Mouse (Mus musculus): ENCODE results near the gene St8sia1.

The St8sia1 gene

DNA sequence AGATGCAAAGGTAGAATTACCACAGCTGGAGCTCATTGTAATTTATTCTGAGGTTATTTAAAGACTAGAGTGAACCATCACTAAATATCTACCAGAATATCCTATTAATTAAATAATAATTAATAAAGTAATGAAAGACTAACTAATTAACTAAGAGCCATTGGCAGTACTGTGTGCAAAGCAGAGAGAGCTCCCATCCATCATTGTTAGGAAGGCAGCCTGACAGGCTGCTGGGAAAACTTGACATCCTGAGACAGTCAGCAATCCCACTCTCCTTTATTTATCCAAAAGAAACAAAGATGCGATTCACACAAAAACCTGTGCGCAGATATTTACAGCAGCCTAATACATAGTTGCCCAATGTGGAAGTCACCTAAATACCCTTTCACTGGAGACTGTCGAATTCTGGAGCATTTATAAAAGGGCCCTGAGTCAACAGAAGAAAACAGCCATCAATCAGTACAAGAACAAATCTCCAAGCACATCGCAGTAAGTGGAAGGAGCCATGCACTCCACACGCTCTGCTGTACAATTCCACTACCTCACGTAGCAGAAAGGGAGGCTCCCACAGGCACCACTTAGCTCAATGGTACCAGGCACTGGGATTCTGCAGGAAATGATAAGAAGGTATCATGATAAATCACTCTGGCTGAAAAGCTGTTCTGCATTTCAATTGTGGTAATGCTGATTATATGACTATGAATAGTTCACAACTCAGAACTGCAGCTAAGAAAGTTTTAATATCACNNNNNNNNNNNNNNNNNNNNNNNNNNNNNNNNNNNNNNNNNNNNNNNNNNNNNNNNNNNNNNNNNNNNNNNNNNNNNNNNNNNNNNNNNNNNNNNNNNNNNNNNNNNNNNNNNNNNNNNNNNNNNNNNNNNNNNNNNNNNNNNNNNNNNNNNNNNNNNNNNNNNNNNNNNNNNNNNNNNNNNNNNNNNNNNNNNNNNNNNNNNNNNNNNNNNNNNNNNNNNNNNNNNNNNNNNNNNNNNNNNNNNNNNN, 15.7 kb upstream of the St8sia1 start:
- DNase-seq (ENCODE audit: low read depth, low spot score) = peak; percentile 68

DNA sequence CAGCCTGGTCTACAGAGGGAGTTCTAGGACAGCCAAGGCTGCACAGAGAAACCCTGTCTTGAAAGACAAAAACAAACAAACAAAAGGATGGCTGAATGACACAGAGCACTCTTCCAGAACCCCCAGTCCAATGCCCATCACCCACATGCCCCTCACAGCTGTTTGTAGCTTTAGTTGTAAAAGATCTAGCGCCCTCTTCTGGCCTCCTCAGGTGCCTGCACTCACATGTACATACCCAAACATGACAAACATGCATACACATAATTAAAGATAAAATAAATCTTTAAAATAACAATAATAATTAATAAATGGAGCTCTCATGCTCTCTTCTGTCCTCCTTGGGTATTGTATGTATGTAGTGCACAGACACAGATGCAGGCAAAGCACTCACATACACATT, 13.0 kb upstream of the St8sia1 start:
- DNase-seq (ENCODE audit: low read depth, low spot score) = no peak

DNA sequence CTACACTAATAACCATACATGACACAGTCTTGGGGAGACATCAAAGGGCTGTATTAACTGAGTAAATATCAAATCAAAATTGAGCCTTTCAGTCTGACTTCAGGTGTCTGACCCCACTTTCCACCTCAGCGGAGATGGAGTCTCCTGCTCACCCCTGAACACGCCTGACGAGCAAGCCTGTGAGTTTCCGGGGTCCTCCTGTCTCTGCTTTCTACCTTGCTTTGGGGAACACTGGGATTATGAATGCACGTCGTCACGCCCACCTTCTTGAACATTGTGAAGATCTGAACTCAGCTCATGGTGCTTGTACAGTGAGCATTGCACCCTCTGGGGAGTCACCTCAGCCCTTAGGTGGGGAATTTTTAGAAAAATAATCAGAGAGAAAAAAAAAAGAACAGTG, 9.0 kb upstream of the St8sia1 start:
- no peak for DNase-seq (ENCODE audit: low read depth, low spot score)

DNA sequence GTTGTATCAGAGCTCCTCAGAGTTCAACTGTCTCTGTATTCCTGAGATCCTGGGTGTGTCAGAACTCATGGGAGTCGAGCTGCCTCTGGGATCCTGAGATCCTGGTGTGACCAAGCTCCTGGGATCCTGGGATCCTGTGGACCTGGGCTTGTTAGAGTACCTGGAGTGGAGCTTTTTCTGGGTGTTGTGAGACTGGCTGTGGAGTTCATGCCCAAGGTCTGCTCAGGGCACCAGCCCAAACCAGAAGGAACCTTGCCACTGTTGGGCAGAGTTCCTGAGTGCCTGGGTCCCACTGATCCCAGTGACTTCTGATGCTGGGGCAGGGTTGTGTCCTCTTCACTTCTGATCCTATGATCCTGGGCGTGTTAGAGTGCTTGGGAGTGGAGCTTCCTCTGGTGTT, 8.0 kb upstream of the St8sia1 start:
- DNase-seq (ENCODE audit: low read depth, low spot score) = no peak

DNA sequence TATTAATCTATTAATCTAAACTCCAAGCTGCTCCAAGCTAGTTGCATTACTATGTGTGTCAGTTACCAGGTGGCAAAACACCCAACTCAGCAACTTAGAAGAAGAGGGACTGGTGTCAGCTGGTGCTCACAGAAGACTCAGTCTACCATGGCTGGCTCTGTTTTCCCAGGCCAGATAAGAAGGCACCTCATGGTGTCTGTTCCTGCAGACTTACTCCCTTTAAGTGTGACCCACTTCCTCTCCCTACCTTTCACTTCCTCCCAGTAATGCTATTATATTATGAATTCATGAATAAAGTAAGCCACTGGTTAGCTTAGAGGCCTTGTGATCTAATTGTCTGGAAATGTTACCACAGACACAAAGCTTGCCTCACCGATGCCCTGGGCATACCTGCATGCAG, 3.2 kb upstream of the St8sia1 start:
- DNase-seq (ENCODE audit: low read depth, low spot score) = no peak

DNA sequence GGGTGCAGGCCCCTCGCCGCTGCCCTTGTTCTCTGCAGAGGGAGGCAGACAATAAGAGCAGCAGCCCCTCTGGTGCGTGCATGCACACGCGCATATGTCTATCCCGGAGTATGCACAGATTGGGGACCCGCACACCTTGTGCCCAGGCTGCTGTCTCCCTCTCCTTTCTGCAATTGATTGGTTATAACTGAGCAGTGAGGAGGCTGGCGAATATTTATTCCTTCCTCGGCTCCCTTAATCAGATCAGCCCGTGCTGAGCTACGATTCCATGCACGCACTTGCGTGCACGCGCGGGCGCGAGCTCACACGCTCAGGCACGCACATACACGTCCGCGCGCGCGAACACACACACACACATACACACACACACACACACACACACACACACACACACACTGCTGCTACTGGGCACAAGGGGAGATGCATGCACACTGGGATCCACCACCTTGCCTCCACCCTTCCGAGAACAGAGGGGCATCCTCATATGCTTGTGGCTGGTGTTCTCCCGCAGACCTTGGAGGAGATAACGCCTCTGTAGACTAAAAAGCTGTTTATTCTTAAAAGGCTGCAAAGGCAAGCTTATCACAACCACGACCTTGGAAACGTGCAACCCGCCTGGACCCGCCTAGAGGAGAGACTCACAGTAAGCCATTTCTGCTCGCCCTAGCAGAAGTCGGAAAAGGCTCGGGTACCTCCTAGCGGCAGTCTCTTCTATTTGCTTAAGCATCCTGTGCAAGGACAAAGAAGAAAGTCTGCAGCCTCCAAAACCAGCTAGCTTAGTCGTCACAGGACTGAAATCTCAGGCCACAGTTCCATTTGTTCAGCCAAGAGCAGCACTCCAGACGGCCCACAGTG, 506 bp upstream of the St8sia1 start:
- peak; percentile 79 for DNase-seq (ENCODE audit: low read depth, low spot score)

DNA sequence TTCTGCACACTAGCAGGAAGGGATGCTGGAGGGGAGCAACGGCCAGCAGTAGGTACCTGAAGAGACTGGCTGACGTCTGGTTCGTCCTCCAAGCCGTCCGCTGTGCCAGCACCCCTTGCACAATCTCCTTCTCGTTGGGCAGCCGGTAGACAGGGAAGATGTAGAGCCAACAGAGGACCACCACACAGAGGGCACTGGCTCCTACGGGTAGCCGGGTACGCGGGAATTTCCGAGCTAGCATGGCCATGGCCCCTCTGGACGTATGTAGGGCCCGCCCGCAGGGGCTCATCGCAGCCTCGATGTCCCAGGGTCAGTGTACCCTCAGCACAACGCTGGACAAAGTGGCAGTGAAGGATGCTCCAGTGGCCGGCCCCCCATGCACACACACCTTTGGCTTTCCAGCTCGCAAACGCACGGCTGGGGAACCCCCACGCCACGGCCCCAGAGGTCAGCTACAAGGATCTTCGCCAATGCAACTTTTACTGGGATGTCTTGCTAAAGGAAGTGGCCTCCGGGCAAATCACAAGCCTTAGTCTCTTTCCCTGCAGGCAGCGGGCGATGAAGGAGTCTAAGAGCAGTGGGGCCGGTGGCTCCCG, 674 bp downstream of the St8sia1 start:
- DNase-seq (ENCODE audit: low read depth, low spot score) = no peak

DNA sequence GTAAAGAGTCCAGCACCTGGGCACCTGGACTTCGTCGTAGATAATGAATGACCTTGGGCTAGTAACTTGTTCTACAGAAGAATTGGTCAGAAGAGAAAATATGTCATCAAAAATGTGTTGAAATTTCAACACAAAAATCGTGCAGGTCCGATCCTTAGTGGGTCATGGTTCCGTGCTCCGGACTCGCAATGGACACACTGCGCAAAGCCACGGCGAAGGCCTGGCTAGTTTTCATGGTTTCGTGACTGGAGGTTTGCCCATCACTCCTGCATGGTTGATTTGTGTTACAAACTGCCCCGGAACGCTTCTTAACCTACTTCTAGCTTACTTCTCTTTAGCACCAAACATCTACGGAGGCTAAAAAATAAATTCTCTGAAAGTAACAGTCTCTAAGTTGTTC, 1.4 kb downstream of the St8sia1 start:
- no peak for DNase-seq (ENCODE audit: low read depth, low spot score)

DNA sequence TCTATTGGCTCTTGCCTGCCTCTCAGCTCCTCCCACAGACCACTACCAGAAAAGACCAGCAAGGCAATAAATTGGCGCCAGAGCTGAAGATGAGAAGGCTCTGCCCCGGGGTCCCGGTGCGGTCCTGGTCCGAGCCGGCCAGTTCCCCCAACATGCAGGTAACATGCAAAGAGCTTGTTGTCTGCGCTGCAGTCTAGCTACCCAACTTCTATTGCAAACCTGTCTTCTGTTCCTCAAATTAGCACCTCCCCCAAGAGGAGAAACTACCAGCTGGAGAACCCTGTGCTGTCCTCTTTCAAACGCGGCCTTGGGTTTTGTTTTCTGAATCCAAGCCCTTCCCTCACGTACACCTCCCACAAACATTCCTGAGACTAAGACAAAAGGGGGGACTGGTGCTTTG, 1.8 kb downstream of the St8sia1 start:
- DNase-seq (ENCODE audit: low read depth, low spot score) = no peak

DNA sequence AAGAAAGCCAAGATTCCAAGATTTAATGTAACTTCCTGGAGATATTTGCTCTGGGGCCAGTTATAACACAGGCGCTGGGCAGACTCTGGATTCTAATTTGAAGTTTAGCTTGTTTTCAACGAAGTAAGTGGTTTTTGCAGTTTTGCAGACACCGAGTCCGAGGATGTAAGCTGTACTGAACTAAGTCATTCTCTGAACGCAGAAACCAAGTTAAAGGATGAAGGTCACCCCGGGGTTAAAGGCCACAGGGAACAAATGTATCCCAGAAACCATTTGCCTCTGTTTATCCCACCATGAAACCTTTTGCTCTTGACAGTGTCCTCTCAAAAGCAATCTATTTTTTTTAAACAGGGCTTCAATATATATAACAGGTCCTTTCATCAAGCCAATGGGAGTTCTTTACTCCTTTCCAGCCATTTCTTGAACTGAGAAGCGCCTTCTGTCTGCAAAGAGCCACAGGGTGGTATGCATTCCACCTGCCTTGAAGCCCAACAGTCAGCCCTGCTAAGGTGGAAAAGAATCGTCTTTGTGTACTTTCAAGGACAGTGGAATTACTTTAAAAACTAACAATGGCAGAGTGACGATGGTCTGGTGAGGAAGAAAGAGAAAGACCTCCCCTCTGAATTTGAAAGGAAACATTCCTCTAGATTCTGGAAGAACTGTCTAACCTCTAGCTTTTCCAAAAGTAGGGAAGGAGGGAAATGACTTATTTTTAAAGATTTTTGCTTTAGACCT, 2.4 kb downstream of the St8sia1 start:
- no peak for DNase-seq (ENCODE audit: low read depth, low spot score)

DNA sequence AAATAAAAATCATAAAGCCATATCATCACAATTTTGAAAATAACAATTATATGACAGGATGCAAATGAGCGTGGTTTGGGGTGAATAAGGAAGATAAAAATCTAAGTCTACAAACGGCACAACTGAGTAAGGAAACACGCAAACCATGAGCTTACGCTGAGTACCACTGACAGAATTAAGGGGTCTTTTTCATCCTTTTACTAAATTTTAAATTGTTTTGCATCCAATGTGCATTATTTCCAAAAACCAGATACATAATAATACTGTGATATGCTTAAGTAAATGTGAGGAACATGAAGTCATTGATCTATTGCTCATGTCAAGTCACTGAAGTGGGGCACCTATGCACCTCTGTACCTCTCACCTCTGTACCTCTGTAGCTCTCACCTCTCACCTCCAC, 7.7 kb downstream of the St8sia1 start:
- no peak for DNase-seq (ENCODE audit: low read depth, low spot score)

DNA sequence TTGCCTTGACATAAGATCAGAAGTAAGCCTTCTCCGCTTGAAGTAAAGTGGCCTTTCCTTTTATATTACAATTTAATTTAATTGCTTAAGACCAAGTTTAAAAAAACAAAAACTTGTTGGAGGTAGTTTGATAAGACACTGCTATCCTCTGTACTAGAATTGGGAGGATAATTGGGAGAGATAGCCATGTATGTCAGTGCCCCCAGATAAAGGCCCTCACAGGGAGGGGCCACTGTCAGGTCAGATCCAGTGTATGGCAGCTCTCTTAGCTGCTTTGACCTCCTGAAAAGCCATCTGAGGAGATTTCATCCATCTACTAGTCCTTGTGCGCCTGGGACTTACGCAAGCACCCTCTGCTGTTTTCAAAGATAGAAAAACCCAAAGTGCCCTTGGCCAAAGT, 9.0 kb downstream of the St8sia1 start:
- no peak for DNase-seq (ENCODE audit: low read depth, low spot score)

DNA sequence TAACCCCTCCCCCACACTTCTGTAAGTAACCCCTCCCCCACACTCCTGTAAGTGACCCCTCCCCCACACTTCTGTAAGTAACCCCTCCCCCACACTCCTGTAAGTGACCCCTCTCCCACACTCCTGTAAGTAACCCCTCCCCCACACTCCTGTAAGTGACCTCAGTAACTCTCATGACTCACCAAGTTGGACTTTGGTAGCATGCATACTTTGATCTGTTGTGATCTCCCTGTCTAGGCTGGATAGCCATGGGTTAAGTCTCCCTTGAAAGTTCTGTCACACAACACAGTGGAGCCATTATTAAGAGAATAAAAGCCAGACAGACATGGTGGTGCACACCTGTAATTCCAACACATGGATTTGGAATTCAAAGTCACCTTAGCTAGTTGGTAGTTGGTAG, 11.1 kb downstream of the St8sia1 start:
- DNase-seq (ENCODE audit: low read depth, low spot score) = no peak

DNA sequence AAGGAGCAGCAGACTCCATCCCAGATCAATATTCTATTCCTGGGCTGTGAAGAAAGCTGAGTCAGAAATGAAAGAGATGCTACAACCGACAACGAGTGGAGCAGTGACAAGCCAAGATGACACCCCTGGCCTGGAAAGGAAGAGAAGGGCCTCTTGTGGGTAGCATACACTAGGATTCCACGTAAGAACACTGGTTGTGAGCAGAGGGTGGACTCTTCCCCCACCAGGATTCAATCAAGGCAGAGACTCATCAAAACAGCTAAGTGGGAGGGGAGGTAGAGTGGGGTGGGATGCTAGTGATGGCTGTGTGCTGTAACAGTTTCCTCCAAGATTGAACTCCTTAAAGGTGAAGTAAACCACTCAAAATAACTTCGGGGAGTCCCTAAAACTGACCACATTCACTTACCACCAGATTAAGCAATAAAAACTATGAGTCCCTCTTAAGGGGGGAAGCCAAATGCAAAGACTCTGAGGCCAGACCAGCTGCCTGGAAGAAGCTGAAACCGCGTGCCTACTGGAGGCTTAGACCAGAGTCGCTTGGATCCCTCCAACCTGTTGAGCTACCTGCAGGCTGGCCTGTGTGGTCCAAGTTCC, 11.8 kb downstream of the St8sia1 start:
- no peak for DNase-seq (ENCODE audit: low read depth, low spot score)

DNA sequence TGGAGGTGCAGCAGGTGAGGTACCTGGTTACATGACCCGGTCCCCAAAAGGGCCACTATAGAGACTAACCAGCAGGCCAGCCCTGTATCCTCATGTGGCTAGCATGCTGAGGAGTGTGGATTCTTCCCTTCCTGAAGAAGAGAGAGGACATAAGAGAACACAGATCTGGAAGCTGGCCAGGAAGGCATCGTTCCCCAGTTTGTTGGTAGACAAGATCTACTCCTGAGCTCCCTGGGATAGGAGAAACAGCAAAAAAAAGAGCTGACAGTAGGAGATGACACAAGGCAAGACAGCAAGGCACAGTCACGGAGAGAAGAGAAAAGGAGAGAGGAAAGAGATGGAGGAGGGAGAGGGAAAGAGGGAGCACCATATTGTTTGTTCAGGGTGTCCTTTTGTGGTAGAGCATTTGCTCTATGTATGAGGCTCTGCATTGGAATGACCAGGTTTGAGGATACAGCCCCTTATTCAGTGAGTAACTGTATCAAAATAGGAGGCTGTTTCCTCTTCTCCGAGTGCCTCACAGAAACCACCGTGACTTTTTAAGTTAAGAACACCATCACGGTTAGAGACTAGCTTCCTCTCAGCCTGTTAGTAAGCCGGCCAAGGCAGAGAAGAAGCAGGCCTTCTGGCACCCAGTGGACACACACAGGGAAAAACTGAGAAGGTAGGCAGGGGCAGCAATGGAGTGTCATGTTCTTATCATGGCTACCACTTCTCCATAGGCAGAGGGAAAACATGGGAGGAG, 12.5 kb downstream of the St8sia1 start:
- DNase-seq (ENCODE audit: low read depth, low spot score) = no peak

DNA sequence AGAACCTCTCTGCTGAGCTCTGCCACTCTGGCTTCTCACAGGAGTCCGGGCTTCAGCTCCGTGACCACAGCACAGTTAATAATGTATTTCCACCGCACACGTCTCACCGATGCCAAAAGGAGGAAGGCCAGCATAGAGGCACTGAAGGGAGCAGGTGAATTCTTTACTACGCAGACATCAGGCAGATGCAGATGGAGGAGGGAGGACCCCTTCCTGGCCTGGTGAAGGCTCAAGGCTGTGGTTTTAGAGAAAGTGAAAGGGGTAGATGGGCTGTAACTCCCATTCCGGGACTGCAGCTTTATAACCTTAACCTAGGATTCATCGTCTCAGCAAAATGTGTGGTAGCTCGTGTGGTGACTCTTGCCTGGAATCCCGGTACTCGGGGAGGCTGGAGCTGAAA, 13.9 kb downstream of the St8sia1 start:
- no peak for DNase-seq (ENCODE audit: low read depth, low spot score)

DNA sequence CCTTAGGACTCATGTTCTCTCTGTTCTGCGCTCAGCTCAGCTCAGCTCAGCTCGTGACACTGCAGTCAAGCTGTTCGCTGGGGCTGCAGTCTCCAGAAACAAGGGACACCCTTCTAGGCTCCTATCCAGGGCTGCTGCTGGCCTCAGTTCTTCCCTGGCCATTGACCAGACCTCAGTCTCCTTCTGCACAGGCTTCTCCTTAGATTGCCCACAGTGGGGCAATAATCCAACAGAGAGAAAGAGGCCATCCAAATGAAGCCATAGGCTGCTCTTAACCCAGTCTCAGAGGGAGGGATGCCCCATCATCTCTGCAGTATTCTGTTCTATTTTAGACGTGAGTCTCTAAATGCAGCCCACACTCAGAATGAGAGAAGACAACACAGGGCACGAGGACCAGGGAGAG, 15.3 kb downstream of the St8sia1 start:
- DNase-seq (ENCODE audit: low read depth, low spot score) = no peak

DNA sequence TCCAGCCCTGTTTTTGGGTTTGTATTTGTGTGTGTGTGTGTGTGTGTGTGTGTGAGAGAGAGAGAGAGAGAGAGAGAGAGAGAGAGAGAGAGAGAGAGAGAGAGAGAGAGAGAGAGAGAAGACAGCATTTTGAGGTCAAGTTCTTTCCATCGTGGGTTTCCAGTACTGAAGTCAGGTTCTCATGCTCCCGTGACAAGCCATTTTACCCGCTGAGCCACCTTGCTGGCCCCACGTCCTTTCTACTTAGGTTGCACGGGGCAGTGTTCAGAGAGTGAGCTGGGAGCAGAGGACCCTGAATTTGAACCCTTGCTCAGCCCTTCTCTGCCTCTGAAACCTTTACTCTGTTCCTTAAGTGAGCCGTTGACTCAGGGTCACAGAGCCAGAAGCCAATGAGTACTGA, 17.2 kb downstream of the St8sia1 start:
- DNase-seq (ENCODE audit: low read depth, low spot score) = no peak

DNA sequence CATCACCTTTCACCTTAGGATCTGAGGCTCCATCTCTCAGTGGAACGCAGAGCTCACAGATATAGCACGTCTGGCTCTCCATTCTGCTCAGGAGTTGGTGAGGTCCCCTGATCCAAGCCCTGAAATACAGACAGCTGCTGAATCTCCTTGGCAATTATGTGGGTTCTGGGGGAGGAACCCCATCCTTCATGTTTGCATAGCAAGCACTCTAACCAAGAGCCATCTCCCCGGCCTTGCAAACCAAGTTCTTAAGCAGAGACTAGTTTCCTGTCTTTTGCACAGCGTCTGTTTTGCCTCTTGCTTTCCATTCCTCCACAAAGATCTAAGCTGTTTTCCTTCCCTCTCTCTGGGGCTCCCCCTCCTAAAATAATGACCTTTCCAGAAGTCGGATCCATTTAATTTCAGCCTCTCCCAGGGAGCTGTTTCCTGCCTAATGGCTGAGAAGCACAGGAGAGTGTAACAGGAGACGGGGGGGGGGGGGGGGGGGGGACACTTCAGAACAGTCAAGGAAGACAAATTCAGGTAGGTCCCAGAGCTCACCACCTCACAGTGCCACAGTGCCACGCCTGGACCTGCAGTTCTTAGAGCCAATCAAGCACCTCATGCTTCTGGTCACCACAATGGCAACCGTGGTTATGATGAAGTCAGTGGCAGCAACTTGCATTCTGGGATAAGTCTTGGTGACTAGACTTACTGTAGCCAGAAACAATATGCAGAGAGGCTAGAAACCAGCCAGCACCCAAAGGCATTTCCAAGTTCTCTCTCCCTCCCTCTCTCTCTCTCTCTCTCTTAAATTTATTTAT, 18.0 kb downstream of the St8sia1 start:
- DNase-seq (ENCODE audit: low read depth, low spot score) = no peak

DNA sequence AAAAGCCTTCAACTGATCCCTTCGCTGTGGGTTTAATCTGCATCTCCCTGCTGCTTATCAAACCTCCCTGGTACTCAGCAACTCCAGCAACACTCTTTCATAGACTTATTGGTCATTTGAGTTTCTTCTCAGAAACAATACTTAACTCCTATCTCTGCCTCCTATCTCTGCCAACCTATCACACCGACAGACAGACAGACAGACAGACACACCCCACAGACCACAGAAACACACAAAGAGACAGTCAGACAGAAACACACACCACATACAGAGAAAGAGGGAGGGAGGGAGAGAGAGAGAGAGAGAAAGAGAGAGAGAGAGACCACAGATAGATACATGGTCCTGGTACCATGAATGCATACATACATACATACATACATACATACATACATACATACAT, 18.8 kb downstream of the St8sia1 start:
- no peak for DNase-seq (ENCODE audit: low read depth, low spot score)

Measured in retina, adult 2 months (tissue).